Mouse (Mus musculus) embryo, embryonic 10.5 days (tissue): ENCODE results near the gene Dcdc2b.
A peak's percentile ranks its signal among the peaks of the same experiment; 100 is the strongest.

Source experiments
- DNase-seq: peaks from one replicate; pipeline ENCODE4 v3.0.0-alpha.2; 2015; ENCODE audit warnings: low spot score

Gene Dcdc2b

DNA sequence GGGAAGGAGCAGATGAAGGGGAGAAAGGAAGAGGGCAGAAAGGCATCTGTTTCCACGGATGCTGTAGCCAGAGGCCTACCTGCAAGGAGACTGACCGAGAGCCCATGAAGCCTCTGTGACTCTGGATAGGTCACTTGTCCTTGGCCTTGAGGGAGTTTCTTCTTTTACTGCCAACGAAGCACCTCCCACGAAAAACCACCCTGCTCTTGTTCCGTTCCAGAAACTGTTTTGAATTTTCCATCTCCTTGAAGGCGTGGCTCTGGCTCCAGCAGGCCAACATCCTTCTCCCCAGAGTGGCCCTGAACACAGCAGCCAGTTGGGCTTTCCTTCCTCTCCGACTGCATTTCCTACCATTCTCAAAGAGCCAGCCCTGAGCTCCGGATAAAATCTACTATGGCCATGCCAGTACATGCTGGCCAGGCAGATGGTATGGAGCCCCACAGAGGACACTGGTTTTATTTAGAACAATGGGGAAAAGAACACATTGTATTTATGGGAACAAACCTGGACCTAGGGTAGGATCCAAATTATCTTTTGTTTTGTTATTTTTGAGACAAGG, 7.3 kb upstream of the Dcdc2b start:
- DNase-seq: no peak

DNA sequence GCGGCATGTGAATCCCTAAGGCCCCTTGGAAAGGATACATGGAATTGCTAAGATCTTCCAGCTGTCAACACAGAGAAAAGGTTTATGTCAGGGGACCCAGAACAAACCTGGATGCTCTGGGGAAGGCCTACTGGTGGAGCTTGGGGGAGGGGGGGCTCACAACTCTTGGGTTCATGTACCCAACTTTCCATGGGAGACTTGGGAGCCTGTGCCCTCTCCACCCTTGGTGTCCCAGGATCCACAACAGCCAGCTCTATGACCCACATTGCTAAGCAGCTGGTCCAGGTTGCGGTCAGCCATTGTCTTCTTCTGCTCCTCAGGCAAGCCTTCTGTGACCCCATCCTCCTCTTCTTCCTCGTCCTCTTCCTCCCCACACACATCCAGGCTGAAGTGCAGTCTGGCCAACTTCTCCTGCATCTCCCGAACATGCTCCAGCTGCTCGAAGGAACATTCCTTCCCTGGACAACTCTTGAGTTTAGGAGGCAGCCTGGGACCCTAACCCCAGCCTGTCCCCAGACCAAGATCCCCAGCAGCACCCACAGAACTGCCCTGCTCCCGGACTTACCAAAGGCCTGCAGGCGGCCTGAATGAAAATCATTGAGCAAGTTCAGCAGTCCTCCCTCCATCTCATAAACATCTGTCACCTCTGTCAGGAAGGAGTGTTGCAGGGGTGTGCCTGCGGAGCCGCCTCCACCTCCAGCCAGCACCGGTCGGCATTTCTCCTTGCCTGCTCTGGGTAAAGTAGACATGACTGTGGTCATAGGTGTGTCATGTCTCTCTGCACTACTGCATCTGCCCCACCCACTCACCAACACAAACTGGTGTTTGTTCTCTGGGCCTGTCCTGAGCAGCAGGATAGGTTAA, 6.6 kb upstream of the Dcdc2b start:
- no peak for DNase-seq

GRCm38 (mm10) chr4:129618786-129619691, 5.0 kb upstream of the Dcdc2b start, which contains the start of gene Iqcc:
Gene Iqcc, minus strand, starts transcription at chr4:129619099.
- peak; percentile 96 for DNase-seq

DNA sequence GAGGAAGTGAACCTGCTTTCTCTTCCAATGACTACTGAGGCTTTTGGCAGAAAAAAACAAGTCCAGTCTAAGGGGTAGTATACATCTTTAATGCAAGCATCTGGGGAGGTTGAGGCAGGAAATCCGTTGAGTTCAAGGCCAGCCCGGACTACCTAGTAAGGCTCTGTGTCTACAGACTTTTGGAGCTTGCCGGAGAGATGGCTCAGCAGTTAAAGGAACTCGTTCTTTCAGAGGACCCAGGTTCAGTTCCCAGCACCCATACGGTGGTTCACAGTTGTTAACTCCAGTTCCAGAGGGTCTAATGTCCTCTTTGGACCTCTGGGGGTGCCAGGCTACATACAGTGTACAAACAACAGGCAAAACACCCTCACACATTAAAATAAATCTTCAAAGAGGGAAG, 4.0 kb upstream of the Dcdc2b start:
- no peak for DNase-seq

GRCm38 (mm10) chr4:129617121-129617641, 3.1 kb upstream of the Dcdc2b start:
- DNase-seq: no peak

DNA sequence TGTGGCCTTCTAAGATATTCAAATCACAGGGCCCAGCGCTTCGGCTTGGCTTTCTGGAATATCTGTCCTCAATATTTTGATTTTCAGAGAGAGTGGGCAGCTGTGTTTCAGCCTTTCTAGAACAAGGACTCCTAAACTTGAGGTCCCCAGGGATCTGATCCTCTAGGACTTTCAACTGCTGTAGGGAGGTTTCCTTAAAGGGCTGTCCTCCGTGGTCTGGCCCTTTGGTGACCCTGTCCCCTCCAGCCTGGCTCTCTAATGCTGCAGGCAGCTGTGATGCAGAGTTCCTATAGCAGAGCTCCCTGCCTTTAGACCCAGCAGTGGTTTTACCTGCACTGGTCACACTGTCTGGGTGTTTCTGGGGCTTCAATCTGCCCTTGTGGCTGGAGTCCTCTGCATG, 2.6 kb upstream of the Dcdc2b start:
- DNase-seq: no peak

DNA sequence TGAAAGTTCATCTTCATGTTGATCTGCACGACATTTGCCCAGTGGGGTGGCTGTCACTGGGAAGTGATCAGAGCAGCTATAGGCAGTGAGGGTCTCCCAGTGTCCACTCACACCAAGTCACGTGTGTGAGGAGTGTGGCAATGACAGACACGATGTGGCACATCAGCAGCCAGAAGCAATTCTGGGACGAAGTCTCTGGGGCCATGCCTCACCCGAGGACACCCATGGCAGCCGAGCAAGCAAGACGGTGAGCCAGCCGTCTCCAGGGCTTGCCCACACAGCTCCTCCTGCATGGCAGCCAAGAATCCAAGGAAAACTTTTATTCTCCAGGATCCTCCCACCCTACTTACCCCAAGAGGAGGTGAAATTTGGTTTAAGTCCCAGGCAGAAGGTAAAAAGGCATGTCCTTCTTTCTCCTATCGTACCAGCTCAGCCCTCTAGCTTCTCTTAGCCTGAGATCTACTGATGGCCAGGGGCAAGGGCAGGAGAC, 1.8 kb upstream of the Dcdc2b start:
- no peak for DNase-seq

DNA sequence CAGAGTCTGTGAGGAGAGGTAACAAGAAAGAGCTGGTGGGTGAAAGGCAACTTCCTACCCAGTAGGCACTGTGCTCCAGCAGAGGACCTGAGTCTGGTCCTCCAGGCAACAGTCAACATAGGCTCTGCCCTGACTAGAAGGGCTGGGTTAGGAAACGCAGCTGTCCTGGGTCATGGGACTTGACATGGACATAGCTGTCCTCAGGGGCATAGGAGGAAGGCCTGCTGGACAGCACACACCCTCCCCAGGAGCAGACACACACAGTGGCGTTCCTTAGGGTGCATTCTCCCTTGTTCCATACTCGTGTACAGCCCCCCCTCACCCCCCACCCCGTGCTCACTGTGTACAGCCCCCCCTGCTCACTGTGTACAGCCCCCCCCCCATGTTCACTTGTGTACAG, 3.6 kb downstream of the Dcdc2b start:
- DNase-seq: no peak

DNA sequence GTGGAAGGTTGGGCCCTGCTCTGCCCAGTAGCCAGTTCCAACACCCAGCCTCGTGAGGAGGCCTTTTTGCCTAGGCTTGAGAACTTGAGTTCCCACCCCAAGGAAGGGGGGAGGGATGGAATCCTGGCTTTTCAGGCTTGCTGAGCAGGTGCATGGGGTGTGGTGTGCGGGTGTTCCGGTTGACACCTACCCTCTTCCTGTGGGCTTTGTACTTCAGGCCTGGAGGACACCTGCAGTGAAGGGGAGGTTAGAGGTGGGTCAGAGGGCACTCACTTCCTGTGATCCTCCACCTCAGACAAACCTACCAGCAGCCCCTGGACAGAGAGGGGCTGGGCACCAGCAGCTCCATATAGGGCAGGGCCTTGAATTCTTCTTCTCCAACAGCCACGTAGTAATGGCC, 4.0 kb downstream of the Dcdc2b start:
- no peak for DNase-seq

- DNase-seq: no peak
These were observed 4.9 kb downstream of the Dcdc2b start for GRCm38 (mm10) chr4:129609139-129609631.

DNA sequence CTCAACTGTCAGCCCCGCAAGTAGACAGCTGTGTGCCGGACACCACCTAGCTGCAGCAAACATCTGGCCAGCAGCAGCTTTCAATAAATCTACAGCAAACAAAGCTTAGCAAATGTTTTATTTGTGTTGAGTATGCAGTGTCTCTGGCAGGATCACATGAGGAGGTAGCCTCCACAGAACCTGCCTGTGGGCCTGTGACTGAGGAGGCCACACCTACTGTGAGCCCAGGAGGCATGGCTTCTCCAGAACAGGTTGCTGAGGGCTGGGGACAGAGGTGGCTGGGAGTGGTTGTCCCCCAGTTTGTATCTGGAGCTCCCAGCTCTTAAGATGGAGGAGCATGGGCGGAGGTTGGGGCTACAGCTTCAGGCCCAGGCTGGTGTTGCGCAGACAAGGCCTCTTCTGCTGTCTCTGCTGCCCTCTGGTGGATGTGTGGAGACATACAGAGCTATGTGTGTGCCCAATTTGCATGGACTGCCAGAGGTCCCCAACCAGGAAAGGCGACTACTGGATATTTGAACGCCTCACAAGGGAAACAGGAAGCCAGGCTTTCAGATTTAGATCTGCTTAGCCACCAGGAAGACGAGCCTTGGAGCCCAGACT, 5.5 kb downstream of the Dcdc2b start:
- peak; percentile 92 for DNase-seq

DNA sequence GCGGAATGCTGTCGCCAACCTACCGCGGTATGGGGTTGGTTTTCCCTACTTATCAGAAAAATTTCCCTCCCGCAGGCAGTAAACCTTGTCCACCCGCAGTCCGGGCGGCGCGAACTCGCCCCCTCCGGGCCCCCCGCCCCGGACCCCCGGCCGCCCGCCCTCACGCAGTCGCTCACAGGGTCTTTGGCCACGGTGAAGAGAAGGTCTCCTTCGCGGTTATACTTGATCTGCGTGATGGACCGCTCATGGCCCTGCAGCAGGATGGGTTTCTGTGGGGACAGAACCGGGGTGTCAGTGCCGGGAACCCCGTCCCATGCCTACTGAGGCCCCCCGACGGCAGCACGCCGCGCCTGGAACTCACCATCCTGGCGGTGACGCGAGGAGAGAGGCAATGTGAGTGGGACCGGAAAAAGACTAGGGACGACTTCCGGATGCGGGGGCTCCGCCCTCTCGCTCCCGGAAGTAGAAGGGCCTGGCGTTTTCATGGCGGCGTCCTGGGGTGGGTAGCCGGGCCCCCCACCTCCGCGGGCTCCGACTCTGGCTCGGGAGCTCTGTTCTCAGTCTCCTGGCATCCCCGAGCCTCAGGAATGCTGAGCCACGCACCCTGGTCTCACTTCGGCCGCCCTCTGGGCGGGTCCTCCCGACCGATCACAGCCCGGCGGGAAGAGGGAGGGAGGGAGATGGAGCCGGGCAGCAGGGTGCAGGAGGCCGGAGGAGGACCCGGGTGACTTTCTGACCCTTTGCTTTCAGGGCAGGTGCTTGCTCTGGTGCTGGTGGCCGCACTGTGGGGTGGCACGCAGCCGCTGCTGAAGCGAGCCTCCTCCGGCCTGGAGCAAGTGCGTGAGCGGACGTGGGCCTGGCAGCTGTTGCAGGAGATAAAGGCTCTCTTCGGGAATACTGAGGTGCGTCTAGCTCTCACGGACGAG, 13.6 kb downstream of the Dcdc2b start, which contains the start of the genes Eif3i and Tmem234:
TSS of gene Eif3i (minus strand) at position 416 of the 926 bp plus-strand sequence.
TSS of gene Tmem234 (plus strand) at position 436 of the 926 bp plus-strand sequence.
- peak; percentile 92 for DNase-seq

DNA sequence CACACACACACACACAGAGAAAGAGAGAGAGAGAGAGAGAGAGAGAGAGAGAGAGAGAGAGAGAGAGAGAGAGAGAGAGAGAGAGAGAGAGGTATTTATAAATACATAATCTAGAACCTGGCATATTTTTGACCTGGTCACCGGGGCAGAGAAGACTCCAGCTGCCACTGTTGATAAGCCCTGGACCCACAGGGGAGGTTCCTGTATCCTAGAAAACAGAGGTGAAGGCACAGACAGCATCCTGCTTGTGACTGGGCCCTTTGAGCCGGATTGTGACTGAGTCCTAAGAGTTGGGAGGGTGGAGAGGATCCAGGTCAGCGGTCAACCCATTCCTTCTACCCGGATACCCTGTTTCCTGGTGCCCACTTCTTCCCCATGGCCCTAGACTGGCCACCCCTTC, 25.2 kb downstream of the Dcdc2b start:
- DNase-seq: no peak

DNA sequence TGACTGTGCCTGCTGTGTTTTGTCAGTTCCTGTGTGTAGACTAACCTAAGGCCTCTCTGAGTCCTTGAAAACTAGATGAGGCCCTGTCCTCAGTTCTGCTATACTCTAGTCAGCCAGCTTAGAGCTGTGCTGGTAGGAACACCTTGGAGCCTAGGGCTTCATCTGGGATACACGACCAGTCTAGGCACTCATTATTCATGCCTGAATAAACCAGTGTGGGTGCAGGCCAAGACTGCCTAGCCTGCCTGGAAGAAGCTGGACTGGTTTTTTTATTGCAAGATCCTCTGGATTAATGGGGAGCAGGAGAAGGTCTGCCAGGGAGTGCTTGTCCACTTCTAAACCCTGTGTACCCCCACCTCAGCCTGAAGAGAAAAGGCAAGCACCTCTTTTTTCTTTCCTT, 27.1 kb downstream of the Dcdc2b start:
- DNase-seq: no peak

DNA sequence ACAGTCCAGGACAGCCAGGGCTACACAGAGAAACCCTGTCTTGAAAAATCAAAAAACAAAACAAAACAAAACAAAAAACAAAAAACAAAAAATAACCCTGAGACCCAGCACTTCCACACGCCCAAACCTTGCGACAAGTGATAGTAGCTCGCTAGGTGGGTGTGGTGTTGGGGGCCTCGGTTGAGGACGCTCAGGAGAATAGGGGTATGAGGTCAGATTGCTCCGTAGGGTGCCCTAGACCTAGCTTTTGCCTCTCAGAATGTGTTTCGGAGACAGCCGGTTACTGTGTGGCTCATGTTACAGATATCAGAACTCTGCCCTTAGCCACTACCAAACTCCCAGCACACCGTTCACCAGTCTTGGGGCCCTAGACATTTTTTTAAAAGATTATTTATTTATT, 28.3 kb downstream of the Dcdc2b start:
- DNase-seq: no peak

DNA sequence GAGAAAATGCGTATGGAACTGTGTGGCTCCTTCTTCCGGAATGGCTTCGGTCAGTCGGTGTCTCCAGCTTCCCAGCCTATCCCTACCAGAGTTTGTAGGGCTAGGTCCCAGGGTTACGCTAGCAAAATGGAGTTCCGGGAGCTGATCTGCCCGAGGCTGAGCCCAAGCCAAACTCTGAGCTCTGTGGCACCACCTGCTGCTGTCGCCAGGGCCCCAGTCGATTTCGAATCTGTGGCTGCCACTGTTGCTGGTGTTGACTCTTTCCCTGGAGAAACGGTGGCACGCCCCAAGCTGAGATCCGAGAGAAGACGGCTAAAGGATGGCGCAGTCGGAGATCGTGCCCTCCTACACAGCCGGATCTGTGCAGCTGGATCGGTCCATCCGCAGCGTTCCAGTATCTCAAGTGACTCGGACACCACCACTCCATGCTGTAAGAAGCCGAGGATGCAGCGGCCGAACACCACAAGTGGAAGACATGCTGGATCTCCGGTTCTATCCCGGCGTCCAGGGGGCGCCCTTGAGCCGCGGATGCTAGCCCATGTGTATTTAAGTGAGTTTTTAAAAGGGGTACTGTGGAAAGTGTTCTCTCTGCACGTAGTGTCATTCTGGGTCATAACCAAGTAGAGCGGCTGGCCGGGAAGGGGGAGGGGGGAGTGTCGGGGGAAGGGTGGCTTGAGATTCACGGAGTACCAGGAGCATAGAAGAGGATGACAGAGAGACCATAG, 29.0 kb downstream of the Dcdc2b start:
- DNase-seq: peak; percentile 90

DNA sequence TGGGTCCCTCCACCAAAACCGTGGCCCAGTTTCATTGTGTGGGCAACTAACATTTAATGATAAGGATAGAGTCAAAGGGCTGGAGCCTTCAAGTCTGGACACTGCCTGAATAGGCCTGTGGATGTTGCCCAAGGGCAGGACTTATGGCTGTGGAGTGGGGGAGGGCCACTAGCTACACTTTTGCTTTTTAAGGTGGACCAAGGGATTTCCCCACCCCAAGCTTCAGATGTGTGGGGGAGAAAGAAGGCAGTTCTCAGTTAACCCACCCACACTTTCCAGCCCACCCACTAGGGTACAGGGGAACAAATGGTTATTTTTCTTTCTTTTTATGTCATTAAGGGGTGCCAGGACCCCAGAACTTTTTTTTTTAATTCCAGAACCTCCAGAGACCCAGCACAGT, 29.7 kb downstream of the Dcdc2b start:
- no peak for DNase-seq

GRCm38 (mm10) chr4:129582251-129582650, 31.8 kb downstream of the Dcdc2b start:
- DNase-seq: no peak

GRCm38 (mm10) chr4:129580347-129580746, 33.7 kb downstream of the Dcdc2b start:
- DNase-seq: no peak

DNA sequence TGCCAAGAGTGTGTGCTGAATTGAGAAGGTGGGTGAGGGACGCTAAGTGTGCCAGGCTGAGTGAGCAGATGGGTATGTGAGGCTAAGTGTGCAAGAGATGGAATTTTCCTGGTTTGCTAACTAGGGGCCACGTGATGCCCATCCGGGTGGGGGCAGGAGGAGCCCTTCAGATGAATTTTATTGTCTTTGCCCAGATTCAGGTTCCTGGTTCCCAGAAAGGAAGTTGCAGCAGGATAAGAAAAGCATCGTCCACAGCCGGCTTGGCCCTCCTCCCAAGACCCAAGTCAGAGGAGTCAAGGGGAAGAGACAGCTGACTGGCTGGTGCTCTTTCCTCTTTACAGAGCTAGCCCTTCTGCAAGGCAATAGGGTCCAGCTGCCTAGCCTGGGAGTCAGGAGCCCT, 35.6 kb downstream of the Dcdc2b start, which contains the start of gene Fam167b:
TSS of gene Fam167b (minus strand) at position 84 of the 400 bp plus-strand sequence.
- no peak for DNase-seq
